ENCODE assay signal across 15 mouse cellular contexts in the genomic region with DNA sequence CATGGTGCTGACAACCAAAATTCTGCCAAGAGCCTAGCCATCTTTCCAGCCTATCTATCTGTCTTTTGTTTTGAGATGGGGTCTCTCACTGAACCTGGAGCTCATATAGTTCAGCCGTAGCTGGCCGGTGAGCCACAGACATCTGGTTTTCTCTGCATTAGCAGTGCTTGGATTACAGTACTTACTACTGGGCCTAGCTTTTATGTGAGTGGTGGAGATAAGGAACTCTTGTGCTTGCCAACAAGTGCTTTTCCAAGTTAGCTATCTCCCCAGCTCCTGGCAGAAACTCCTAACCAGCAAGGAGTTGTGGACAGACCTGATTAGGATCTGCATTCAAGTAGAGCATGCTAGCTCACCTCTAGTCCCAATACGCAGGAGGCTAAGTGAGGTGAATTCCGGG.
"Had no signal": no experiment of that assay in that cellular context is flagged by ENCODE, and none has a peak within 500 bp of the region (broad histone marks: within the 10 kb centered on the region; RNA-seq: fewer than 3 reads in every experiment).

No protein-coding gene starts in this region.

- H3K4me1 ChIP-seq: neural tube, embryonic 15.5 days; stomach, embryonic 15.5 days had no signal

- H3K9ac ChIP-seq: neural tube, embryonic 15.5 days; stomach, embryonic 15.5 days had no signal

- H3K4me2 ChIP-seq: neural tube, embryonic 15.5 days; stomach, embryonic 15.5 days had no signal

- H3K9me3 ChIP-seq: stomach, embryonic 15.5 days had no signal

- H3K27me3 ChIP-seq: neural tube, embryonic 15.5 days; stomach, embryonic 15.5 days had no signal

- DNase-seq: retina, postnatal 1 day; right cerebral cortex, adult 18-20 months; right cerebral cortex, postnatal 14 days; right cerebral cortex, postnatal 25 days; right cerebral cortex, postnatal 4 days; spleen, adult 18-20 months; thymus, adult 18-20 months; thymus, adult 2 months; thymus, postnatal 14 days; thymus, postnatal 25 days; thymus, postnatal 36 days; thymus, postnatal 4 days had no signal

- H3K4me3 ChIP-seq: neural tube, embryonic 15.5 days; stomach, embryonic 15.5 days had no signal

- H3K27ac ChIP-seq: neural tube, embryonic 15.5 days; stomach, embryonic 15.5 days; stomach, postnatal 0 days had no signal
